Mouse (Mus musculus) heart, postnatal 0 days (tissue): ENCODE results near the gene Hectd2.

Source experiments
- CTCF ChIP-seq: IDR thresholded peaks from 2 replicates; pipeline ENCODE4 v1.5.1; 2016; ENCODE audit warnings: antibody characterized with exemption, control low read depth, low read depth
- EP300 ChIP-seq: IDR thresholded peaks from 2 replicates; pipeline ENCODE4 v1.6.1; 2016; ENCODE audit warnings: antibody characterized with exemption, low read depth

DNA sequence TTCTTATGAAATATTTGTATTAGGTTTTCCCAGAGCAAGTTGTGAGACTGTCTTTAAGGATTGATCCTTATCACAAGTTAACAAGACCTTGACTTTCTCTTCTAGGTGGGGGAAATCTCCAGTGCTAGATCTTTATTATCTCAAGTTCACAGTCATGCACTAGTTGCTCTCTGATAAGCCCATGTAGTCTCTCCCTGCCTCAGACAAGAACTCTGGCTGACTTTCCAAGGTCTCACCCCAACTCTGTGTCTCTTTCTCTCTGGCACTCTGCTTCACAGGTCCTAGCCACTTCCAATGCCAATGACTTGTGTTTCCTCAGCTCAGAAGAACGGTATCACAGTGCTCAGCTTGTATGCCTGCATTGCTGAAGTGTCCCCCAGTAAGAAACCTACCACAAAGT, 43.1 kb upstream of the Hectd2 start:
- TF ChIP-seq CTCF (no peak), EP300 (no peak)
